Mouse (Mus musculus) right cerebral cortex, adult 2 months (tissue): ENCODE data around the gene Fchsd2.

Experiments
- DNase-seq, 2 experiments: peaks; one replicate each; pipeline ENCODE4 v3.0.0; 2021 to 2022; ENCODE audit warnings: low spot score in 2 of 2

Gene Fchsd2

GRCm38 (mm10) chr7:101287820-101288219 lies 195.2 kb downstream of the Fchsd2 start:
- no peak for DNase-seq

- peak; percentile 37 to 61 for DNase-seq
These were observed 195.8 kb downstream of the Fchsd2 start for GRCm38 (mm10) chr7:101288436-101288835.

GRCm38 (mm10) chr7:101290401-101290800 lies 197.7 kb downstream of the Fchsd2 start:
- DNase-seq = no peak

GRCm38 (mm10) chr7:101291211-101291610 lies 198.5 kb downstream of the Fchsd2 start:
- no peak for DNase-seq

GRCm38 (mm10) chr7:101291641-101292040 lies 199.0 kb downstream of the Fchsd2 start:
- DNase-seq = no peak

GRCm38 (mm10) chr7:101292086-101292485 lies 199.4 kb downstream of the Fchsd2 start:
- no peak for DNase-seq

- no peak for DNase-seq
These were observed 200.0 kb downstream of the Fchsd2 start for GRCm38 (mm10) chr7:101292696-101293095.

GRCm38 (mm10) chr7:101293138-101293537 lies 200.5 kb downstream of the Fchsd2 start:
- DNase-seq = no peak

GRCm38 (mm10) chr7:101293611-101294010 lies 200.9 kb downstream of the Fchsd2 start:
- DNase-seq = no peak

- DNase-seq = no peak
These were observed 202.8 kb downstream of the Fchsd2 start for GRCm38 (mm10) chr7:101295438-101295837.

- peak; percentile 85 to 90 for DNase-seq
These were observed 203.8 kb downstream of the Fchsd2 start for GRCm38 (mm10) chr7:101296252-101297022.

- no peak for DNase-seq
These were observed 204.4 kb downstream of the Fchsd2 start for GRCm38 (mm10) chr7:101297023-101297405.

GRCm38 (mm10) chr7:101298375-101298774 lies 205.7 kb downstream of the Fchsd2 start:
- DNase-seq = no peak

- peak; percentile 40 to 47 for DNase-seq
These were observed 208.8 kb downstream of the Fchsd2 start for GRCm38 (mm10) chr7:101301361-101301880.

- peak; percentile 88 to 93 for DNase-seq
These were observed 209.3 kb downstream of the Fchsd2 start, which contains the start of gene Atg16l2 for GRCm38 (mm10) chr7:101301881-101302456. Atg16l2 (minus strand) TSS chr7:101302251.

GRCm38 (mm10) chr7:101302691-101303090 lies 210.0 kb downstream of the Fchsd2 start:
- no peak for DNase-seq

- no peak for DNase-seq
These were observed 214.2 kb downstream of the Fchsd2 start for GRCm38 (mm10) chr7:101306841-101307240.

- DNase-seq = no peak
These were observed 217.3 kb downstream of the Fchsd2 start for GRCm38 (mm10) chr7:101309985-101310326.

GRCm38 (mm10) chr7:101310327-101311028 lies 217.8 kb downstream of the Fchsd2 start:
- peak; percentile 97 to 100 for DNase-seq

- no peak for DNase-seq
These were observed 218.4 kb downstream of the Fchsd2 start for GRCm38 (mm10) chr7:101311061-101311460.

- no peak for DNase-seq
These were observed 220.4 kb downstream of the Fchsd2 start for GRCm38 (mm10) chr7:101313033-101313432.

- DNase-seq = peak; percentile 69 to 75
These were observed 221.7 kb downstream of the Fchsd2 start for GRCm38 (mm10) chr7:101314396-101314795.
